Mouse (Mus musculus): ENCODE data around the gene Ttc29. TPM values are rescaled to one million over a fixed set of nuclear protein-coding genes. Genes with fewer than 3 reads are reported as not detected.

Ttc29 gene
- total and polyA plus RNA-seq, 2 experiments from 2014 or later = 0.05 TPM; not detected in 1

- Histone ChIP-seq H3K36me3 (replicated peaks; ENCODE audit: control insufficient read depth, insufficient read depth, low read length) (no peaks in the 10 kb centered on the region), H3K4me1 (ENCODE audit: control insufficient read depth, insufficient read depth) (no peaks in the 10 kb centered on the region), H3K9ac (replicated peaks; ENCODE audit: low read depth, low read length) (no peak overlapping the region), H3K27ac (ENCODE audit: low read depth) (no peak overlapping the region), H3K4me3 (ENCODE audit: low read depth, low read length) (no peak overlapping the region), H3K4me2 (ENCODE audit: low read depth, low read length) (no peak overlapping the region), H3K9me3 (replicated peaks; ENCODE audit: control insufficient read depth, low read length) (no peaks in the 10 kb centered on the region), H3K27me3 (ENCODE audit: control insufficient read depth, insufficient read depth, low read length) (no peaks in the 10 kb centered on the region)
- DNase-seq (ENCODE audit: low spot score) (no peak), ATAC-seq (ENCODE audit: insufficient read depth, low read depth) (no peak)
- TF ChIP-seq CTCF (IDR thresholded peaks at IDR 0.05; ENCODE audit: low read depth) (no peak), EP300 (IDR thresholded peaks at IDR 0.05; ENCODE audit: low read depth) (no peak)
- WGBS = 86% methylated on average over 5 of the region's 5 CpGs
These were observed 65.5 kb downstream of the Ttc29 start for GRCm38 (mm10) chr8:78278598-78278997.

- no peaks in the 10 kb centered on the region for H3K4me1 ChIP-seq (ENCODE audit: control insufficient read depth, insufficient read depth)
- TF ChIP-seq CTCF (IDR thresholded peaks at IDR 0.05; ENCODE audit: low read depth) (no peak), EP300 (IDR thresholded peaks at IDR 0.05; ENCODE audit: low read depth) (no peak)
- no peak for DNase-seq (ENCODE audit: low spot score)
- H3K27me3 ChIP-seq (ENCODE audit: control insufficient read depth, insufficient read depth, low read length) = no peaks in the 10 kb centered on the region
- ATAC-seq (ENCODE audit: insufficient read depth, low read depth) = no peak
- no peak overlapping the region for H3K27ac ChIP-seq (ENCODE audit: low read depth)
- no peak overlapping the region for H3K9ac ChIP-seq (replicated peaks; ENCODE audit: low read depth, low read length)
- no peaks in the 10 kb centered on the region for H3K9me3 ChIP-seq (replicated peaks; ENCODE audit: control insufficient read depth, low read length)
- H3K4me3 ChIP-seq (ENCODE audit: low read depth, low read length) = no peak overlapping the region
- WGBS = 83% methylated on average over 2 of the region's 2 CpGs
- H3K36me3 ChIP-seq (replicated peaks; ENCODE audit: control insufficient read depth, insufficient read depth, low read length) = no peaks in the 10 kb centered on the region
- H3K4me2 ChIP-seq (ENCODE audit: low read depth, low read length) = no peak overlapping the region
These were observed 71.7 kb downstream of the Ttc29 start for GRCm38 (mm10) chr8:78284805-78285204.

- WGBS = 74% methylated on average over 4 of the region's 4 CpGs
- H3K9me3 ChIP-seq (replicated peaks; ENCODE audit: control insufficient read depth, low read length) = no peaks in the 10 kb centered on the region
- TF ChIP-seq CTCF (IDR thresholded peaks at IDR 0.05; ENCODE audit: low read depth) = no peak
- TF ChIP-seq EP300 (IDR thresholded peaks at IDR 0.05; ENCODE audit: low read depth) = no peak
- no peak for DNase-seq (ENCODE audit: low spot score)
- H3K9ac ChIP-seq (replicated peaks; ENCODE audit: low read depth, low read length) = no peak overlapping the region
- H3K27me3 ChIP-seq (ENCODE audit: control insufficient read depth, insufficient read depth, low read length) = no peaks in the 10 kb centered on the region
- no peak overlapping the region for H3K4me2 ChIP-seq (ENCODE audit: low read depth, low read length)
- H3K4me3 ChIP-seq (ENCODE audit: low read depth, low read length) = no peak overlapping the region
- no peak overlapping the region for H3K27ac ChIP-seq (ENCODE audit: low read depth)
- ATAC-seq (ENCODE audit: insufficient read depth, low read depth) = no peak
- no peaks in the 10 kb centered on the region for H3K4me1 ChIP-seq (ENCODE audit: control insufficient read depth, insufficient read depth)
- no peaks in the 10 kb centered on the region for H3K36me3 ChIP-seq (replicated peaks; ENCODE audit: control insufficient read depth, insufficient read depth, low read length)
These were observed 72.3 kb downstream of the Ttc29 start for GRCm38 (mm10) chr8:78285366-78285765.

DNA sequence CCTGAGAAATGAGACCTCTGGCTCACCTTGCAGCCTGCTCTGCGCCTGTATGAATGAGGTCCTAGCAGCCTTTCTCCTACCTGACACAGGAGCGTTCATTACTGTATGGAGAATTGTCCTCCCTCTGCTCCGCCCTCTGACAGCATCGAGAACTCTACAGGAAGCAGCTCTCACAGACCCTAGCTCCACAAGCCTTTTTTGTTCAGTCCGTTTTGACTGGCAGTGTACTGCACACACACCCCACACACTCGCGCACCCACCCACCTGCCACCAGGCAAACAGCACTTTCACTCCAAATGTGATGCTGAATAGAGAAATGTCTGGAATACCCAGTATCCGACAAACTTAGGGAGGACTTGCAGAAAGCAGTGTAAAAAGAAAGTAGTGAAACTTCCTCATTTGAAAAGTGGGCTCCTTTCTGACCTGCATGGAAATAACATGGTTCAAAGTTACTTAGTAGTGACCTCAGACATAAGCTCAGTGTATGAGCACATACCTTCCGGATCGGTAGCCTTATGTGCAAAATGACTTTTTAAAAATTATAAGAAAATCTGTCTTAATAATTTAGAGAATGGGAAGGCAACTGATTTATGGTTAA, 76.4 kb downstream of the Ttc29 start:
- no peak for TF ChIP-seq EP300 (IDR thresholded peaks at IDR 0.05; ENCODE audit: low read depth)
- TF ChIP-seq CTCF (IDR thresholded peaks at IDR 0.05; ENCODE audit: low read depth) = no peak
- no peaks in the 10 kb centered on the region for H3K27me3 ChIP-seq (ENCODE audit: control insufficient read depth, insufficient read depth, low read length)
- H3K36me3 ChIP-seq (replicated peaks; ENCODE audit: control insufficient read depth, insufficient read depth, low read length) = no peaks in the 10 kb centered on the region
- DNase-seq (ENCODE audit: low spot score) = no peak
- no peak overlapping the region for H3K4me2 ChIP-seq (ENCODE audit: low read depth, low read length)
- no peak overlapping the region for H3K9ac ChIP-seq (replicated peaks; ENCODE audit: low read depth, low read length)
- H3K4me3 ChIP-seq (ENCODE audit: low read depth, low read length) = no peak overlapping the region
- no peak for ATAC-seq (ENCODE audit: insufficient read depth, low read depth)
- H3K27ac ChIP-seq (ENCODE audit: low read depth) = no peak overlapping the region
- H3K4me1 ChIP-seq (ENCODE audit: control insufficient read depth, insufficient read depth) = no peaks in the 10 kb centered on the region
- WGBS = 72% methylated on average over 10 of the region's 10 CpGs
- no peaks in the 10 kb centered on the region for H3K9me3 ChIP-seq (replicated peaks; ENCODE audit: control insufficient read depth, low read length)

DNA sequence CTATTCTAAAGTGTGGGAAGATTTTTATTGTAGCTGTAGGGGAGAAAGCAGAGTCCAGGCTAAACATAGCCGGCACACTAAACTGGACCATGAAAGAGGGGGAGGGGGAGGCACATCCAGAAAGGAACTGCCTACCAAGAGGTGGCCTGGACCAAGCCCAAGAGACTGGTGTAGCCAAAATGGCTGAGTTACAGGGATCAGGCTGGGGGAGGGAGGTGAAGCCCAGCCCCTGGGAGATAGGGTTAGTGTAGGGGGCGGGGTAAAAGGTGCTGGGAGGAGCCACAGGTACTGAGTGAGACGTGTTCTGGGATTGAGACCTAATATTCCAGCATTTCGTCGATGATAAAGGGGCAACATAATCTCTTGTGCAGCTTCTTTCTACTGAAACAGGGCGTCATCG, 77.2 kb downstream of the Ttc29 start:
- H3K4me2 ChIP-seq (ENCODE audit: low read depth, low read length) = no peak overlapping the region
- TF ChIP-seq CTCF (IDR thresholded peaks at IDR 0.05; ENCODE audit: low read depth) = no peak
- no peak for TF ChIP-seq EP300 (IDR thresholded peaks at IDR 0.05; ENCODE audit: low read depth)
- no peaks in the 10 kb centered on the region for H3K9me3 ChIP-seq (replicated peaks; ENCODE audit: control insufficient read depth, low read length)
- H3K27ac ChIP-seq (ENCODE audit: low read depth) = no peak overlapping the region
- H3K36me3 ChIP-seq (replicated peaks; ENCODE audit: control insufficient read depth, insufficient read depth, low read length) = no peaks in the 10 kb centered on the region
- DNase-seq (ENCODE audit: low spot score) (no peak), ATAC-seq (ENCODE audit: insufficient read depth, low read depth) (no peak)
- WGBS = 49% methylated on average over 7 of the region's 7 CpGs
- H3K27me3 ChIP-seq (ENCODE audit: control insufficient read depth, insufficient read depth, low read length) = no peaks in the 10 kb centered on the region
- H3K4me3 ChIP-seq (ENCODE audit: low read depth, low read length) = no peak overlapping the region
- no peak overlapping the region for H3K9ac ChIP-seq (replicated peaks; ENCODE audit: low read depth, low read length)
- H3K4me1 ChIP-seq (ENCODE audit: control insufficient read depth, insufficient read depth) = no peaks in the 10 kb centered on the region

- no peak overlapping the region for H3K4me2 ChIP-seq (ENCODE audit: low read depth, low read length)
- 48% methylated on average over 5 of the region's 5 CpGs for WGBS
- DNase-seq (ENCODE audit: low spot score) = no peak
- H3K36me3 ChIP-seq (replicated peaks; ENCODE audit: control insufficient read depth, insufficient read depth, low read length) = no peaks in the 10 kb centered on the region
- ATAC-seq (ENCODE audit: insufficient read depth, low read depth) = no peak
- H3K4me3 ChIP-seq (ENCODE audit: low read depth, low read length) = no peak overlapping the region
- TF ChIP-seq EP300 (IDR thresholded peaks at IDR 0.05; ENCODE audit: low read depth) (no peak), CTCF (IDR thresholded peaks at IDR 0.05; ENCODE audit: low read depth) (no peak)
- H3K27ac ChIP-seq (ENCODE audit: low read depth) = no peak overlapping the region
- H3K4me1 ChIP-seq (ENCODE audit: control insufficient read depth, insufficient read depth) = no peaks in the 10 kb centered on the region
- no peaks in the 10 kb centered on the region for H3K9me3 ChIP-seq (replicated peaks; ENCODE audit: control insufficient read depth, low read length)
- no peak overlapping the region for H3K9ac ChIP-seq (replicated peaks; ENCODE audit: low read depth, low read length)
- no peaks in the 10 kb centered on the region for H3K27me3 ChIP-seq (ENCODE audit: control insufficient read depth, insufficient read depth, low read length)
These were observed 82.4 kb downstream of the Ttc29 start for GRCm38 (mm10) chr8:78295494-78295893.
